Mouse (Mus musculus): Measurements from ENCODE around the gene Abcb5. TPM values are rescaled to one million over a fixed set of nuclear protein-coding genes. Genes with fewer than 3 reads are reported as not detected.

Abcb5 gene
- total and polyA plus RNA-seq, 3 experiments: not detected

DNA sequence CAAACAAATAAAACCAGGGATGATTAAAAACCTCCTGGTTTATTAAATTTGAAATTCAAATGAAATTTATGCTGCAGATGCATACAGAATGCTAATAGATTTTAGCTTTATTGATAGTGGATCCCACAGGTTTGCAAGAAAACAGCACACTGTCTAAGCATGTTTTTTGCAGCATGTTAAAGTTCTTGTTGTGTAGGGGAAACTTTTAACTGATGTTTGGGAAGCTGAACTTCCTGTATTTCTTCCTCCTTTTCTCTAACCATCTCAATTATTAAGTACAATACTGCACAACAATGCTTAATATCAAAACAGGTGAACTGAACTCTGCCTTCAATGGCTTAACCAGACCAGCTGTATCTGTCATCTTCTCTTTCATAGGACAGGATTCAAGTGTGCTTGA is 122.1 kb downstream of the Abcb5 start:
- Histone ChIP-seq H3K27ac (ENCODE audit: control insufficient read depth, low read depth, low read length) (no peak overlapping the region), H3K79me2 (ENCODE audit: control insufficient read depth, insufficient read depth, low read length, poor library complexity) (no peaks in the 10 kb centered on the region), H3K4me1 (ENCODE audit: control insufficient read depth in 1 of 2, insufficient read depth in 2 of 2, low read length in 2 of 2) (no peaks in the 10 kb centered on the region), H3K9me3 (replicated peaks; ENCODE audit: insufficient read depth, low read length) (no peaks in the 10 kb centered on the region), H3K27me3 (ENCODE audit: control insufficient read depth in 1 of 2, insufficient read depth in 2 of 2, low read length in 2 of 2) (no peaks in the 10 kb centered on the region), H3K9ac (ENCODE audit: control insufficient read depth, low read depth, low read length, poor library complexity, severe bottlenecking) (no peak overlapping the region), H3K4me3 (ENCODE audit: control insufficient read depth in 1 of 2, insufficient read depth in 1 of 2, low read depth in 2 of 2, low read length in 2 of 2) (no peak overlapping the region), H3K36me3 (ENCODE audit: control insufficient read depth in 1 of 2, insufficient read depth in 2 of 2, low read length in 2 of 2) (no peaks in the 10 kb centered on the region)
- no peak for DNase-seq (ENCODE audit: low read depth, low spot score)
- TF ChIP-seq E2F4 (IDR thresholded peaks at IDR 0.05; ENCODE audit: borderline replicate concordance, low read depth, low read length) (no peak), ZMIZ1 (IDR thresholded peaks at IDR 0.05; ENCODE audit: low read depth, low read length) (no peak), ETS1 (IDR thresholded peaks at IDR 0.05; ENCODE audit: low read depth, low read length) (no peak), ZKSCAN1 (IDR thresholded peaks at IDR 0.05; ENCODE audit: low read depth, low read length) (no peak), MYC (IDR thresholded peaks at IDR 0.05; ENCODE audit: low read depth, low read length) (no peak), MEF2A (IDR thresholded peaks at IDR 0.05; ENCODE audit: extremely low read depth, insufficient replicate concordance, low read depth, low read length, poor library complexity, severe bottlenecking) (no peak), EP300 (IDR thresholded peaks at IDR 0.05; ENCODE audit: low read depth in 1 of 2, low read length in 2 of 2) (no peak), JUND (IDR thresholded peaks at IDR 0.05; ENCODE audit: low read depth, low read length) (no peak), POLR2A (IDR thresholded peaks at IDR 0.05; ENCODE audit: control insufficient read depth in 1 of 2, insufficient read depth in 1 of 2, low read depth in 1 of 2, low read length in 2 of 2, poor library complexity in 1 of 2) (no peak), NRF1 (IDR thresholded peaks at IDR 0.05; ENCODE audit: insufficient read depth, low read depth, low read length, poor library complexity, severe bottlenecking) (no peak), NELFE (IDR thresholded peaks at IDR 0.05; ENCODE audit: low read depth, low read length) (no peak), ELF1 (IDR thresholded peaks at IDR 0.05; ENCODE audit: low read depth, low read length) (no peak), KAT2A (conservative IDR thresholded peaks at IDR 0.05; ENCODE audit: low read depth, low read length) (no peak), HCFC1 (IDR thresholded peaks at IDR 0.05; ENCODE audit: low read depth, low read length) (no peak), USF2 (IDR thresholded peaks at IDR 0.05; ENCODE audit: borderline replicate concordance in 1 of 2, insufficient read depth in 1 of 2, low read depth in 1 of 2, low read length in 2 of 2) (no peak), MAZ (IDR thresholded peaks at IDR 0.05; ENCODE audit: low read depth, low read length) (no peak)

DNA sequence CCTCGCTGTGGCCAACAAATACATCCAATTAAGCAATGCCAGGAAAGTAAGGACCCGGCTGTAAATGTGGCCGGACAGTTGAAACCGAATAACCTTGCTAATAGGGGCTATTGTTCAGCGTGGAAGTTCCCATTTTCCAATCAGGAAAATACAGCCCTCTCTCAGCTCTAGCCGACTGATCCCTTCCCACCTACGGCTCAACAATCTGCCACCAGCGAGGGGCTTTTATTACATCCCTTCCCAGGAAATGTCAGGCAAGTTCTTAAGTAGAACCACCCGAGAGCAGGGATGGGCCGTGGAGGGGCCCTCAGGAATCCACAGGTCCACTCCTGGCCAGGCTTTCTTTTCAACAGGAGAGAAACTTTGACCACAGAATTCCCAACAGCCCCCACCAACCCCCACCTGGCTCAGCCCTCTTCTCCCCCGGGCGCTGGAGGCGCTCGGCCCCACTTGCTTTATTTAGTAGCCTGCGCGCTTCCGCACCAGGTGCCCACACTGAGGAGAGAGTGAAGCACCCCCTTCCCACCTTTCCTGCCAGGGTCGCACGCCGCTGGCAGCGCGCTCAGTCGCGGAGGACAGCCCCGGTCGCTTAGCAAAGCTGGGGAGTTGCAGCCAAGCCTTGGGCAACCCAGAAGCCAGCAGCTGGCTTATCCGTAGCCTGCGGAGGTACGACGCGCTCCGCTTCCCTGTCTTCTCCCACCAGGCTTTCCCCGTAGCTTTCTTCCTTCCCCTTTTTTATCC is 123.4 kb downstream of the Abcb5 start:
- Histone ChIP-seq H3K36me3 (ENCODE audit: control insufficient read depth in 1 of 2, insufficient read depth in 2 of 2, low read length in 2 of 2) (no peaks in the 10 kb centered on the region), H3K27ac (ENCODE audit: control insufficient read depth, low read depth, low read length) (no peak overlapping the region), H3K79me2 (ENCODE audit: control insufficient read depth, insufficient read depth, low read length, poor library complexity) (no peaks in the 10 kb centered on the region), H3K27me3 (ENCODE audit: control insufficient read depth in 1 of 2, insufficient read depth in 2 of 2, low read length in 2 of 2) (no peaks in the 10 kb centered on the region), H3K4me3 (ENCODE audit: control insufficient read depth in 1 of 2, insufficient read depth in 1 of 2, low read depth in 2 of 2, low read length in 2 of 2) (no peak overlapping the region), H3K9ac (ENCODE audit: control insufficient read depth, low read depth, low read length, poor library complexity, severe bottlenecking) (no peak overlapping the region), H3K9me3 (replicated peaks; ENCODE audit: insufficient read depth, low read length) (no peaks in the 10 kb centered on the region), H3K4me1 (ENCODE audit: control insufficient read depth in 1 of 2, insufficient read depth in 2 of 2, low read length in 2 of 2) (no peaks in the 10 kb centered on the region)
- TF ChIP-seq ZNF384 (IDR thresholded peaks at IDR 0.05; ENCODE audit: low read depth, low read length): no peak
- no peak for TF ChIP-seq POLR2A (IDR thresholded peaks at IDR 0.05; ENCODE audit: control insufficient read depth in 1 of 2, insufficient read depth in 1 of 2, low read depth in 1 of 2, low read length in 2 of 2, poor library complexity in 1 of 2)
- TF ChIP-seq MXI1 (IDR thresholded peaks at IDR 0.05; ENCODE audit: low read depth, low read length): no peak
- no peak for TF ChIP-seq TBP (IDR thresholded peaks at IDR 0.05; ENCODE audit: low read depth, low read length)
- no peak for TF ChIP-seq E2F4 (IDR thresholded peaks at IDR 0.05; ENCODE audit: borderline replicate concordance, low read depth, low read length)
- no peak for TF ChIP-seq MYC (IDR thresholded peaks at IDR 0.05; ENCODE audit: low read depth, low read length)
- TF ChIP-seq JUND (IDR thresholded peaks at IDR 0.05; ENCODE audit: low read depth, low read length): no peak
- no peak for DNase-seq (ENCODE audit: low read depth, low spot score)
